Mouse (Mus musculus) layer of hippocampus, adult 18-20 months (tissue): ENCODE measurements at regions not wholly inside any gene's neighbourhood (a gene's known extent, or its start where the extent isn't known, plus 50 kb on each side); places are given as distances from the start of the nearest gene placed in this dataset.

ENCODE experiments used
- DNase-seq, 2 experiments: peaks; one replicate each; pipeline ENCODE4 v3.0.0; 2022; ENCODE audit warnings: low spot score in 2 of 2
- microRNA-seq, 2 experiments: library from miRNA; unstranded; fragments of <30 nt; microRNA quantifications; one replicate each; pipeline ENCODE4 v1.2.0; 2021

DNA sequence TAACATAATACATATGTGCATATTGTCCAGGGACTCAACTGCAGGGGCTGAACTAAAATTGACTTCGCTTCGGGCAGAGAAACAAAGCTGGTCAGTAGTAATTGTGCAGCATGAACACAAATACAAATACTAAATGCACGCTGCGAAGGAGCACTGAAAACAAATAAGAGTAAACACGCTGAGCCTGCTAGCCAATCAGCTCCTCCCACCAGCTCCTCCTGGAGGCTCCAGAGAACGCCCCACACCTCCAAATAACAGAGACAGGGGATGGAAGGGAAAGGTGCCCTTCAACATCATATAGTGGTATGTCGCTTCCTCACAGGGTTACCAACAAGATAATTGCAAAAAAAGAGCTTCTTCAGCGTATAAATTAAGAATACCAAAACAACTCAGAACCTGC is 159.6 kb downstream of the Gm11361 start:
- peak in 1 of 2 experiments; percentile 47 for DNase-seq

- DNase-seq = peak; percentile 61 to 77
Observed at GRCm38 (mm10) chr13:28416231-28416630, 158.9 kb downstream of the Gm11361 start.

GRCm38 (mm10) chr13:28415769-28416168 is 158.4 kb downstream of the Gm11361 start:
- peak in 1 of 2 experiments; percentile 9 for DNase-seq

DNA sequence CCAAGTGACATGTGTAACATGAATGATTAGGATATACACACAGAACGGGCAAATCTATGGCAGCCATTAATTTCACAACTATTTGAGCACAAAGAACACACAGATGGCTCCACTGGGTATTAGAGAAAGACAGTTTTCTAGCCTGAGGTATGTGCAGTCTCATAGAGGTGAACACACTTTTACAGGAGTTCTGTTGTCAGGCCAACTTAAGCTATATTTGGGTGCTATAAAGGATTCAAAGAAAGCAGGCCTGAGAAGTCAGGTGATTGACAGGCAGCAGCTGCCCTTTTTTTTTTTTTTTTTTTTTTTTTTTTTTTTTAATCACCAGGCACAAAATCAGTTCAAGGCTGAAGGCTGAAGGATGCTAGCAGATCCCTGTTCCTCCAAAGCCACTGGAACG is 153.0 kb downstream of the Gm11361 start:
- no peak for DNase-seq

GRCm38 (mm10) chr13:28409609-28409902 is 152.2 kb downstream of the Gm11361 start:
- DNase-seq = no peak

GRCm38 (mm10) chr13:28408868-28409608 is 151.7 kb downstream of the Gm11361 start:
- DNase-seq = no peak

DNA sequence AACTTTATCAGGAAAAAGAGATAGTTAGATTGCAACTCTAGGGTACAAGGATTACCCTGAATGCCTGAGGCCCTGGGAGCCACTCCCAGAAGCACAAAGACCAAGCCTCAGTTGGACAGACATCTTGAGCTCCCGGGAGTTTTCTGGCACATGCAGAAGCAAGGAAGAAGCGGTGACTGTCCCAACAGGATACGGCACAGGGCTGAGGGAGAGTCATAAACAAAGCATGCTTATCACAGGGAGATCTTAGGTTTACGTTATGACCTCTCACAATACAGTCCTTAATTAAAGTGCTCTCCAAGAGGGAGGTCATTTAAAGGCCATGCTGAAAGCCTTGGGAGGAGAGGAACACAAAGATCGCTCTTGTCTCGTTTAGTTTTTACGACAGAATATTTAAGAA is 143.1 kb downstream of the Gm11361 start:
- no peak for DNase-seq

Small RNA genes lying in the stretch of these regions (microRNA-seq; reads per million reads assigned to microRNA genes)
- gene Mir6368 = 0 reads per million in 2 experiments
